Mouse (Mus musculus): Measurements from ENCODE around the gene Mtx2. TPM values are rescaled to one million over a fixed set of nuclear protein-coding genes. Genes with fewer than 3 reads are reported as not detected.

Gene Mtx2
- polyA plus RNA-seq (2016; fragmentation: Nextera tagmentation; extraction: Ambion mirVana): 106 and 111 TPM in 2 replicates

- WGBS: under 1% methylated on average over 74 of the region's 74 CpGs
- peak; percentile 84 for DNase-seq (ENCODE audit: low spot score)
Measured at GRCm38 (mm10) chr2:74825730-74826430, at the start of gene Mtx2. Gene Mtx2, plus strand, starts transcription at chr2:74825803.

GRCm38 (mm10) chr2:74777536-74778275 lies 47.9 kb upstream of the Mtx2 start:
- no peak for DNase-seq (ENCODE audit: low spot score)
- 69% methylated on average over 13 of the region's 13 CpGs for WGBS
- no peak overlapping the region for H3K27ac ChIP-seq
- no peaks in the 10 kb centered on the region for H3K9me3 ChIP-seq
- no peak overlapping the region for H3K4me3 ChIP-seq
- H3K4me1 ChIP-seq (replicated peaks): no peaks in the 10 kb centered on the region
- H3K36me3 ChIP-seq: no peaks in the 10 kb centered on the region
- peaks cover 9% of the 10 kb centered on the region; the same call in 1 of the 2 replicates for H3K27me3 ChIP-seq (ENCODE audit: insufficient read depth, poor library complexity, severe bottlenecking)

More at GRCm38 (mm10) chr2:74825730-74826430, at the start of gene Mtx2:
- H3K27ac ChIP-seq: peak within 1 kb of the TSS; percentile 97
- H3K9me3 ChIP-seq: no peaks in the 10 kb centered on the region
- no peaks in the 10 kb centered on the region for H3K36me3 ChIP-seq
- peak within 1 kb of the TSS; percentile 97 for H3K4me3 ChIP-seq
- peaks cover 19% of the 10 kb centered on the region for H3K4me1 ChIP-seq (replicated peaks)
- peaks cover 16% of the 10 kb centered on the region for H3K27me3 ChIP-seq (ENCODE audit: insufficient read depth, poor library complexity, severe bottlenecking)

DNA sequence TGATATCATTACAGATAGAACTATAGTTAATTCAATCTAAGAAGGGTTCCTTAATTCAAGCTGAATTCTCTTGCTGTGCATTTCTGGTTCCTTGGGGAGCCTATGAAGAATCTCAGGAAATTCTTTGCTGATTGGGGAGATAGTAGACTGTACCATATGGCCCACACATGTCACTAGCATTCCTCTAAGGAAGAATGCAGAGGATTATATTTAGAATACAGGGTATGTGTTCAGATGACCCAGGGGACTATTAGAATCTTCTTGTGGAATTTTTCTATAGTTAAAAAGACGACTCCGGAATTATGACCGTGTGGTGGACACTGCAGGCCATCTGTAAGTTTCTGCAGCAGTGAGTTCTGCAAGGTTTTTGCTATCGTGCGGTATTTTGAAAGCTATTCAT lies 44.2 kb upstream of the Mtx2 start:
- Histone ChIP-seq H3K27me3 (ENCODE audit: insufficient read depth, poor library complexity, severe bottlenecking) (peaks cover 9% of the 10 kb centered on the region; the same call in 1 of the 2 replicates), H3K36me3 (no peaks in the 10 kb centered on the region), H3K4me3 (no peak overlapping the region), H3K4me1 (replicated peaks) (no peaks in the 10 kb centered on the region), H3K27ac (no peak overlapping the region), H3K9me3 (no peaks in the 10 kb centered on the region)
- no peak for DNase-seq (ENCODE audit: low spot score)
- WGBS: 80% methylated on average over 5 of the region's 5 CpGs

DNA sequence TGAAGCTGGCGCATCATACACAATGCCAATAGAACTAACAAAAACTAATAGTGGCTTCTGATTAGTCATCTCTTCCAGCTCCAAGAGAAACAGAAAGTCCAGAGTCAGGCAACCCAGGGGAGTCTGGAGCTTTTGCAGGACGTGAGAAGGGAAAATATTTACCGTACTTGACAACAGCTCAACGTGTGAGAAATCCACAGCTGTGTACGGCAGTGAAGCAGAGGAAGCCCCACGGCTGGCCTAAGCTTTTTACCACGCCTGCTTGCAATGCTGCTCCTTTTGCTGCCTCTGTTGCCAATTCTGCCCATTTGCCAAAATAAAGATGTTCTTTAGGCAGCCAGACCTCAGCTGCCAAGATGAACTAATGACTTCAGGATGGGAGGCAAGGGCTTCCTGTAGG lies 30.1 kb upstream of the Mtx2 start:
- Histone ChIP-seq H3K27ac (no peak overlapping the region), H3K4me1 (replicated peaks) (no peaks in the 10 kb centered on the region), H3K27me3 (ENCODE audit: insufficient read depth, poor library complexity, severe bottlenecking) (no peaks in the 10 kb centered on the region), H3K9me3 (no peaks in the 10 kb centered on the region), H3K36me3 (no peaks in the 10 kb centered on the region), H3K4me3 (no peak overlapping the region)
- no peak for DNase-seq (ENCODE audit: low spot score)
- 69% methylated on average over 7 of the region's 7 CpGs for WGBS

DNA sequence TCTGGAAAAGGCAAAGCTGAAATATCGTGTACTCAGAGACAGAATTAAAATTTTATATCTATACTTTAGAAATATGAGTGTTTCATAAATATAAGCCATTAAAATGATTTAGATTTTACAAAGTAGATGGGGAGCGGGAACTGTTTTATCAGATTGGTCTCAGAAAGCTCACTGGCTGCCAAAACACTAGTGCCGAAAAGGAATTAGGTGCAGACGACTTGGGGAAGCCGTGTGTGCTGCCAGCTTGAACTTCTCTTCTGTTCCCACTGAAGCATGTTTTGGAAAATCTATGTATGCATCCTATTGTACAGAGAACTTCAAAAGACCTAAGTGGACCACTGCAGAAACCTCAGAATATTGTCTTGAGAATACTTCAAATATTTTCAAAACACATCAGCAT lies 17.2 kb upstream of the Mtx2 start:
- Histone ChIP-seq H3K27me3 (ENCODE audit: insufficient read depth, poor library complexity, severe bottlenecking) (no peaks in the 10 kb centered on the region), H3K27ac (no peak overlapping the region), H3K9me3 (no peaks in the 10 kb centered on the region), H3K4me1 (replicated peaks) (peaks cover 9% of the 10 kb centered on the region; the same call in 1 of the 2 replicates), H3K4me3 (no peak overlapping the region), H3K36me3 (no peaks in the 10 kb centered on the region)
- no peak for DNase-seq (ENCODE audit: low spot score)
- WGBS: 84% methylated on average over 5 of the region's 5 CpGs

DNA sequence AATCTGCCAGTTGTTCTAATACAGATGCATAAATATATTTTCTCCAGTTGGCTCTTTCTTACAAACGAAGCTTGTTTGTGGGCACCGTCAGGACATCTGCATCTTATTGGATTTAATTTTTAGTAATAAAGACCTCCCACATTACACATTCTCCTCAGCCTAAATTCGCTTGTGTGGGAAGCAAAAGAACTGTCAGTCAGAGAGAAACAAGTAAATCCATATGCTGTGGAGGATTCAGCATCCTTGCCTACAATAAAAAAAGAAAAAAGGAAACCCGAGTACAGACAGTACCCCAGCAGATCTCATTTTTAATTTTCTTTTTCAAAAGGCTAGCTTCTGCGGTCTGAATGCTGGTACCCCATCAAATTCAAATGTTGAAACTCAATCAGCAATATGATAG lies 2.9 kb upstream of the Mtx2 start:
- no peaks in the 10 kb centered on the region for H3K36me3 ChIP-seq
- H3K9me3 ChIP-seq: no peaks in the 10 kb centered on the region
- H3K4me1 ChIP-seq (replicated peaks): peaks cover 19% of the 10 kb centered on the region
- H3K27ac ChIP-seq: no peak overlapping the region
- WGBS: 75% methylated on average over 5 of the region's 5 CpGs
- no peak for DNase-seq (ENCODE audit: low spot score)
- no peak overlapping the region for H3K4me3 ChIP-seq
- peaks cover 16% of the 10 kb centered on the region for H3K27me3 ChIP-seq (ENCODE audit: insufficient read depth, poor library complexity, severe bottlenecking)

DNA sequence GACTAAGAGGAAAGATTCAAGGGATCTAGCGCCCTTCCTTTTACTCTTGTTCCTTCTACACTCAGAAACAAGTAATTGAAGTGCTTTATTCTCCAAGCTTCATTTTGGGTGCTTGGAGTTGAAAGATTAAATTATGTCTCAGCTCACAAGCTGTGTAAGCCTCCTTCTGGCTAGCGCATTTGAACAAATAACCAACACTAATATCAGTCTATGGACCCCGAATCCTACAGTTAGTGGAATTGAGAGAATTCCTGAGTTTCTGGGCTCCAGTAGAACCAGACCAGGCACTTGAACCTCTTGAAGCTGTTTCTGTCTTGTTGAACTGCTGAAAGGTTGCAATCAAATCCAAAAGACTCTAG lies 253 bp upstream of the Mtx2 start:
- no peak for DNase-seq (ENCODE audit: low spot score)
- Histone ChIP-seq H3K4me3 (peak overlapping the region; percentile 97), H3K36me3 (no peaks in the 10 kb centered on the region), H3K27ac (peak overlapping the region; percentile 97), H3K27me3 (ENCODE audit: insufficient read depth, poor library complexity, severe bottlenecking) (peaks cover 16% of the 10 kb centered on the region), H3K4me1 (replicated peaks) (peaks cover 19% of the 10 kb centered on the region), H3K9me3 (no peaks in the 10 kb centered on the region)
- 78% methylated on average over 3 of the region's 3 CpGs for WGBS

DNA sequence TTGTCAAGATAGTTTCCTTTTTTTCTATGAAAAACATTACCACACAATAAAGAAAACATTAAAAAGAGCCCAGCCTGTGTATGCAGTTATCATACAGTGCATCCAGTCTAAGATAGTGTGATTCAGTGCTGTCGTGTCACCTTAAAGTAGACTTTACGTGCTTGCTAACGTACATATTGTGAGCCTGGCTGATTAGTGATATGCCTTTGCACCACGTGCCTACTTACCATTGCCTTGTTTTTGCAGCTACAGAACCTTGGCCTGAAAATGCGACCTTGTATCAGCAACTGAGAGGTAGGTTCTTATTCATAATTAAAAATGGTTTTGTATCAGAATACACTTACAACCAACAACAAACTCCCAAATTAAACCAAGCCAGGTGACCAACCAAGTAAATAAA lies 21.4 kb downstream of the Mtx2 start:
- Histone ChIP-seq H3K9me3 (no peaks in the 10 kb centered on the region), H3K27me3 (ENCODE audit: insufficient read depth, poor library complexity, severe bottlenecking) (no peaks in the 10 kb centered on the region), H3K27ac (no peak overlapping the region), H3K4me3 (no peak overlapping the region), H3K4me1 (replicated peaks) (no peaks in the 10 kb centered on the region), H3K36me3 (no peaks in the 10 kb centered on the region)
- 93% methylated on average over 5 of the region's 5 CpGs for WGBS
- no peak for DNase-seq (ENCODE audit: low spot score)

- H3K27me3 ChIP-seq (ENCODE audit: insufficient read depth, poor library complexity, severe bottlenecking): no peaks in the 10 kb centered on the region
- 84% methylated on average over 2 of the region's 2 CpGs for WGBS
Measured at GRCm38 (mm10) chr2:74847516-74847915, 21.9 kb downstream of the Mtx2 start.

GRCm38 (mm10) chr2:74850036-74850435 lies 24.4 kb downstream of the Mtx2 start:
- no peak for DNase-seq (ENCODE audit: low spot score)
- 63% methylated on average over 1 of the region's 1 CpGs for WGBS
- Histone ChIP-seq H3K4me1 (replicated peaks) (no peaks in the 10 kb centered on the region), H3K9me3 (no peaks in the 10 kb centered on the region), H3K27me3 (ENCODE audit: insufficient read depth, poor library complexity, severe bottlenecking) (no peaks in the 10 kb centered on the region), H3K36me3 (no peaks in the 10 kb centered on the region), H3K4me3 (no peak overlapping the region), H3K27ac (no peak overlapping the region)

More at GRCm38 (mm10) chr2:74847516-74847915, 21.9 kb downstream of the Mtx2 start:
- no peak for DNase-seq (ENCODE audit: low spot score)
- Histone ChIP-seq H3K9me3 (no peaks in the 10 kb centered on the region), H3K4me3 (no peak overlapping the region), H3K36me3 (no peaks in the 10 kb centered on the region), H3K27ac (no peak overlapping the region), H3K4me1 (replicated peaks) (no peaks in the 10 kb centered on the region)

GRCm38 (mm10) chr2:74862070-74862476 lies 36.5 kb downstream of the Mtx2 start:
- Histone ChIP-seq H3K36me3 (peaks cover 18% of the 10 kb centered on the region), H3K9me3 (no peaks in the 10 kb centered on the region; the same call in 1 of the 2 replicates), H3K27ac (no peak overlapping the region), H3K4me1 (replicated peaks) (no peaks in the 10 kb centered on the region), H3K27me3 (ENCODE audit: insufficient read depth, poor library complexity, severe bottlenecking) (no peaks in the 10 kb centered on the region), H3K4me3 (no peak overlapping the region)
- DNase-seq (ENCODE audit: low spot score): no peak
- 89% methylated on average over 1 of the region's 1 CpGs for WGBS

GRCm38 (mm10) chr2:74865414-74865813 lies 39.8 kb downstream of the Mtx2 start:
- Histone ChIP-seq H3K36me3 (peaks cover 20% of the 10 kb centered on the region), H3K4me3 (no peak overlapping the region), H3K9me3 (no peaks in the 10 kb centered on the region; the same call in 1 of the 2 replicates), H3K27ac (no peak overlapping the region), H3K4me1 (replicated peaks) (no peaks in the 10 kb centered on the region), H3K27me3 (ENCODE audit: insufficient read depth, poor library complexity, severe bottlenecking) (no peaks in the 10 kb centered on the region)
- DNase-seq (ENCODE audit: low spot score): no peak

- H3K4me3 ChIP-seq: no peak overlapping the region
- no peak overlapping the region for H3K27ac ChIP-seq
- H3K9me3 ChIP-seq: no peaks in the 10 kb centered on the region
- H3K36me3 ChIP-seq: peaks cover 23% of the 10 kb centered on the region
- no peak for DNase-seq (ENCODE audit: low spot score)
- no peaks in the 10 kb centered on the region for H3K27me3 ChIP-seq (ENCODE audit: insufficient read depth, poor library complexity, severe bottlenecking)
- WGBS: 91% methylated on average over 9 of the region's 9 CpGs
- H3K4me1 ChIP-seq (replicated peaks): no peaks in the 10 kb centered on the region
Measured at GRCm38 (mm10) chr2:74874043-74874442, 48.4 kb downstream of the Mtx2 start.

All from hindbrain, embryonic 10.5 days (tissue).